Mouse (Mus musculus) myocyte (in vitro differentiated cells): ENCODE measurements around the gene Efna3. TPM values are rescaled to one million over a fixed set of nuclear protein-coding genes. Genes with fewer than 3 reads are reported as not detected.

Source experiments
- H3K27me3 ChIP-seq: one replicate; pipeline ENCODE4 v1.6.1; 2011; ENCODE audit not compliant: control insufficient read depth, insufficient read depth, insufficient read length
- H3K36me3 ChIP-seq: one replicate; pipeline ENCODE4 v1.6.1; 2011; ENCODE audit not compliant: control insufficient read depth, insufficient read depth
- H3K4me2 ChIP-seq: one replicate; pipeline ENCODE4 v1.6.1; 2011; ENCODE audit warnings: low read depth, control low read depth
- H3K4me3 ChIP-seq: one replicate; pipeline ENCODE4 v1.5.1; 2011; ENCODE audit warnings: mild to moderate bottlenecking, control low read depth, moderate library complexity
- H3K79me2 ChIP-seq: one replicate; pipeline ENCODE4 v1.6.1; 2011; ENCODE audit not compliant: control insufficient read depth, insufficient read depth
- H3ac ChIP-seq: one replicate; pipeline ENCODE4 v1.6.1; 2011; ENCODE audit not compliant: control insufficient read depth, insufficient read length
- CEBPB ChIP-seq: IDR thresholded peaks from 2 replicates; pipeline ENCODE4 v1.6.1; 2011; ENCODE audit warnings: mild to moderate bottlenecking, moderate library complexity; ENCODE audit not compliant: poor library complexity, insufficient read depth, severe bottlenecking
- E2F4 ChIP-seq: IDR thresholded peaks from one replicate; pipeline ENCODE4 v1.6.1; 2011; ENCODE audit warnings: mild to moderate bottlenecking, control low read depth, moderate library complexity; ENCODE audit not compliant: insufficient read depth
- MAX ChIP-seq: IDR thresholded peaks from one replicate; pipeline ENCODE4 v1.6.1; 2011; ENCODE audit warnings: low read depth, mild to moderate bottlenecking, control low read depth
- MYOD1 ChIP-seq, 3 experiments: IDR thresholded peaks; one replicate each; pipeline ENCODE4 v1.6.1; 2011; ENCODE audit warnings: control low read depth in 2 of 3, low read depth in 2 of 3, mild to moderate bottlenecking in 2 of 3, moderate library complexity in 1 of 3; ENCODE audit not compliant: insufficient read length in 2 of 3, control insufficient read depth in 1 of 3
- MYOG ChIP-seq, 3 experiments: IDR thresholded peaks; one replicate each; pipeline ENCODE4 v1.6.1; 2011; ENCODE audit warnings: control low read depth in 2 of 3, low read depth in 2 of 3, mild to moderate bottlenecking in 2 of 3; ENCODE audit not compliant: insufficient read length in 2 of 3, control insufficient read depth in 1 of 3, insufficient read depth in 1 of 3
- POLR2A ChIP-seq: IDR thresholded peaks from one replicate; pipeline ENCODE4 v1.6.1; 2011; ENCODE audit warnings: low read depth, mild to moderate bottlenecking, control low read depth, moderate library complexity; ENCODE audit not compliant: insufficient read length
- POLR2AphosphoS2 ChIP-seq: IDR thresholded peaks from one replicate; pipeline ENCODE4 v1.6.1; 2011; ENCODE audit warnings: low read depth, control low read depth; ENCODE audit not compliant: insufficient read length
- REST ChIP-seq: IDR thresholded peaks from one replicate; pipeline ENCODE4 v1.6.1; 2011; ENCODE audit warnings: mild to moderate bottlenecking, control low read depth, moderate library complexity; ENCODE audit not compliant: insufficient read depth, insufficient read length
- SRF ChIP-seq: IDR thresholded peaks from one replicate; pipeline ENCODE4 v1.6.1; 2011; ENCODE audit warnings: low read depth; ENCODE audit not compliant: control insufficient read depth, insufficient read length
- TCF12 ChIP-seq: IDR thresholded peaks from one replicate; pipeline ENCODE4 v1.6.1; 2011; ENCODE audit warnings: mild to moderate bottlenecking, control low read depth; ENCODE audit not compliant: poor library complexity, insufficient read depth, severe bottlenecking
- TCF3 ChIP-seq: IDR thresholded peaks from one replicate; pipeline ENCODE4 v1.6.1; 2011; ENCODE audit warnings: low read depth, control low read depth; ENCODE audit not compliant: insufficient read length
- USF1 ChIP-seq: IDR thresholded peaks from one replicate; pipeline ENCODE4 v1.6.1; 2011; ENCODE audit warnings: low read depth, mild to moderate bottlenecking, control low read depth, moderate library complexity
- polyA plus RNA-seq: library from polyadenylated mRNA; unstranded; fragments of >200 nt; fragmentation: generic; extraction: Trizol; gene quantifications from one replicate; pipeline ENCODE4 v1.2.1, GENCODE M21; 2012; ENCODE audit warnings: missing spikeins

Efna3 gene
- polyA plus RNA-seq, 1 experiment: 1.8 TPM

DNA sequence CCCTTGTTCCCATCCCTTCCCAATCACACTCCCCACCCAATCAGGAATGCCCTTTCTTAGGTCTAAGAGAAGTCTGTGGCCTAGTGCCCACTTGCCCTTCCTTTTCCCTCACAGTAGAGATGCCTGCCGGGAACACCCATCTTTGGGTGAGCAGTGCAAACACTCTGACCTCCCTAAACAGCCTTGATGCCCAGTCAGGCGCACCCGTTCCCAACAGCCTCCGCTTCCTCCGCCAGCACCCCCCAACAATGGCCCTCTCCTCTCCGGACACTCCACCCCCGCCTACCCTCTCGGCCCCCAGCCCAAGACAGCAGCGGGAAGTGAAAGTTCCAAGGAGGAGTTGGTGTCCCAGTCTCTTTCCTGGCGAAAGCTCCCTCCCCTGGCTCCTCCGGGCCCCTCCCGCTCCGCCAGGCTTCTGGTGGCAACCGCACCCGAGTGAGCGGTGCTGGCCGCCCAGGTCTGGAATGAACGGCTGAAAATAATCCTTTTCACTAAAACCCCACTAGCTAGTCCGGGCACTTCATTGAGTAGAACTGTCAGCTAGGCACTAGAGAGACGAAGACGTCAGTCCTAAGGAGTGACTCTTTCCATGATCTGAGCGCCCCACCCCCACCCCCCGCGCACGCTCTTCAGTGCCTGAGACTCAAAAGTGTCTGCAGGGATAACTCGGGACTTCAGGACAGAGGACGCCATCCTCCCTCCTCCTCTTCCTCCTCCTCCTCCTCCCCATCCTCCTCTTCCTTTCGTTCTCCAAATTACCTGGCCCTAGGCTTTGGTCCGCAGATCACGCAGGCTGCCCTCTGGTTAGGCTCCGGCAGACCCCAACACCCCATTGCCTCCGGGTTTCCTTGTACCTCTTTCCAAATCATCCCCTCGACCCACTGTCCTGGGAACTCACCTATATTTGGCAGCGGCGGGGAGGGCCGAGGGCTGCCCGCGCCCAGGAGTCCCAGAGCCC is 26.4 kb upstream of the Efna3 start:
- peak overlapping the region; percentile 92 for H3K4me2 ChIP-seq
- no peaks in the 10 kb centered on the region for H3K36me3 ChIP-seq
- peak overlapping the region; percentile 10 for H3ac ChIP-seq
- TF ChIP-seq TCF12 (no peak), SRF (no peak), E2F4 (no peak), MAX (no peak), TCF3 (no peak), MYOD1 (IDR thresholded peaks at IDR 0.05; ENCODE audit: control insufficient read depth in 1 of 3, insufficient read length in 2 of 3, low read depth in 2 of 3) (no peak), MYOG (IDR thresholded peaks at IDR 0.05; ENCODE audit: control insufficient read depth in 1 of 3, insufficient read depth in 1 of 3, insufficient read length in 2 of 3, low read depth in 2 of 3) (no peak), POLR2A (no peak), CEBPB (no peak), POLR2AphosphoS2 (no peak)
- no peaks in the 10 kb centered on the region for H3K79me2 ChIP-seq
- H3K27me3 ChIP-seq: no peaks in the 10 kb centered on the region
- peak overlapping the region; percentile 52 for H3K4me3 ChIP-seq

DNA sequence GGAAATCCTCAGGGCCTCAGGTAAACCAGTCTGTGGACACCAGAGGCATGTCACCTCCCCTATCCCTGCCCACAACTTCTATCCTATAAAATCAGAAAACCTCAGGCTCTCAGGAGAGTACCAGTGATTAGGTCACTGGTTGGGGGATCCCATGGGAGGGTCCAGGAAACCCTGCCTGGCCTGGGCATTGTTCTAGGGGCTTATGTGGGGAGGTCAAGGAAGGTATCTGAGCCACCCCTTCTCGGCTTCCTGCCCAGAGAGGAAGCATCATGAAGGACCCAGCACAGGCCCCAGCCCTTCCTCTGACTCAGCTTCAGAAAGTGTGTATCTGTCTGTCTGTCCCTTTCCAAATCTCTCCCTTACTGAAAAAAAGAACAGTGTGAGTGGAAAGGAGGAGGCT is 25.2 kb upstream of the Efna3 start:
- TF ChIP-seq E2F4: no peak
- no peak for TF ChIP-seq TCF3
- no peak for TF ChIP-seq CEBPB
- no peak for TF ChIP-seq TCF12
- no peak for TF ChIP-seq SRF
- TF ChIP-seq MYOG (IDR thresholded peaks at IDR 0.05; ENCODE audit: control insufficient read depth in 1 of 3, insufficient read depth in 1 of 3, insufficient read length in 2 of 3, low read depth in 2 of 3): no peak
- TF ChIP-seq MAX: no peak
- TF ChIP-seq USF1: no peak
- no peak for TF ChIP-seq POLR2AphosphoS2
- no peak for TF ChIP-seq REST
- TF ChIP-seq POLR2A: no peak
- no peak for TF ChIP-seq MYOD1 (IDR thresholded peaks at IDR 0.05; ENCODE audit: control insufficient read depth in 1 of 3, insufficient read length in 2 of 3, low read depth in 2 of 3)
- Histone ChIP-seq H3K36me3 (no peaks in the 10 kb centered on the region), H3ac (no peak overlapping the region), H3K27me3 (no peaks in the 10 kb centered on the region), H3K79me2 (no peaks in the 10 kb centered on the region), H3K4me3 (no peak overlapping the region), H3K4me2 (no peak overlapping the region)

DNA sequence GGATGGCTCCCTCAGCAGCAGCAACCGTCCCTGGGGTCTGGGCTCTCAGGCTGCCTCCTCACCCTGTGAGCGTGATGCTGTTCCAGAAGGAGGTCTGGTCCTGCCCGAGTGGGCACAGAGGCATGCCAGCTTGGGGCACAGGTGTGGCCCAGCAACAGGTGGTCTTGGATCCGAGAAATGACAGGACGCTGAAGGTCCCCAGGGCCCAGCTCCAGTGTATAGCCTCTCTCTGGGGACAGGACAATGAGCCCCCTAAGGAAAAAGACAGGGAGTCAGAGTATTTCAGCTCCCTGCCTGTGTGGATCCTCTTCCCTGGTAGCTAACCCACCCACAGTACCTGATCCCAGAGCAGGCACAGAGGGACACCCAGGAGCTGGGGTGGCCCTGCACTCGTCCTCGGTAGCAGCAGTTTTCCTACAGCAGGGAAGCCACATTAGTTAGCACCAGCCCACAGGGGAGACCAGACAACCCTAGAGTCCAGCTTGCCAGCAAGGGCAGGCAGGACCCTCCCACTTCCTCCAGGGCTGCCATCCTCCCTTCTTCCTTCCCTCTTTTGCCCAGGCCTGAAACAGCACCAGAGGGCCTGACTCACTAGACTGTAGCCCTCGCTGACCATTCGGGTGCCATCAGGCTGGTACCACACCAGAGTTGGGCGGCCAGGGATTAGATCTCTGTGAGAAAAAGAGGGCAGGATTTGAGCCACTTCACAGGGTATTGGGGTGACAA is 24.2 kb upstream of the Efna3 start:
- TF ChIP-seq TCF12 (no peak), TCF3 (no peak)
- H3K36me3 ChIP-seq: no peaks in the 10 kb centered on the region
- H3K4me2 ChIP-seq: no peak overlapping the region
- H3K27me3 ChIP-seq: no peaks in the 10 kb centered on the region
- H3K79me2 ChIP-seq: no peaks in the 10 kb centered on the region
- H3ac ChIP-seq: no peak overlapping the region
- no peak overlapping the region for H3K4me3 ChIP-seq

DNA sequence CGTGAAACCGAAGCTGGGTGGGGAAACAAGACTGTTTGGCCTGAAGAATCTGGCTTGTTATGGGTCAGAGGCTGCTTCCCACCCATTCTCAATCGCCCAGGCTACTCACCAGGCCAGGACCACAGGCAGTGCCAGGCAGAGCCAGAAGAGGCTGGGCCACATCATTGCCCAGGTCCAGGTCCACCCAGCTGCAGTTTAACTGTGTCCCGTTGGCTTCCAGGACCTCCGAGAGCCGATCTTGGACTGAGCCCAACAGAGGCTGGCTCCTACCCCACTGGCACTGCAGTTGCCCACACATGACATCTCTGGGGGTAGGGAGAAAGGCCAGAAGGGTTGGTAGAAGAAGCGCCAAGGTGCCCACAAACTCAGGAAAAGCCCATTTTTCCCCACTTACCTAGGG is 20.5 kb upstream of the Efna3 start:
- H3K4me3 ChIP-seq: no peak overlapping the region
- TF ChIP-seq POLR2AphosphoS2 (no peak), TCF12 (no peak), USF1 (no peak), POLR2A (no peak), MYOG (IDR thresholded peaks at IDR 0.05; ENCODE audit: control insufficient read depth in 1 of 3, insufficient read depth in 1 of 3, insufficient read length in 2 of 3, low read depth in 2 of 3) (no peak), MAX (no peak), MYOD1 (IDR thresholded peaks at IDR 0.05; ENCODE audit: control insufficient read depth in 1 of 3, insufficient read length in 2 of 3, low read depth in 2 of 3) (no peak), SRF (no peak), REST (no peak)
- no peaks in the 10 kb centered on the region for H3K27me3 ChIP-seq
- H3K79me2 ChIP-seq: no peaks in the 10 kb centered on the region
- H3K36me3 ChIP-seq: no peaks in the 10 kb centered on the region
- H3K4me2 ChIP-seq: no peak overlapping the region
- H3ac ChIP-seq: no peak overlapping the region

DNA sequence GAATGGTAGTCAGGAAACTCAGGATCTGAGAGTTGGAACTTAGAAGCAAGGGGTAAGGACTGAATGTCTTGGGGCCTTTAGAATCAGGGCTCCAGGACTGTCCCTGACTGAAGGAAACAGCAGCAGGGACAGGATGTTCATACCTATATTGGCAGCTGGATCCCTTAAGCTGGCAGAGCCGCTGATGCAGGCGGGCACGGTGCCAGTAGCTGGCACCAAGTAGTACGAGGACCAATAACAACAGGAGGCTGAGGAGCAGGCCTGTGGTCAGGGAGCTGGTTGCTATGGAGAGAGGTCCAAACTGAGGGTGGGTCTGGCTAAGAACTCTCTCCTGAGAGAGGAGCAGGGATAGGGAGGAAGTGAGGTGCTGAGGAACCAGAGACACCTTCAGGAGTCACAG is 19.0 kb upstream of the Efna3 start:
- Histone ChIP-seq H3K36me3 (no peaks in the 10 kb centered on the region), H3ac (no peak overlapping the region)
- TF ChIP-seq POLR2AphosphoS2 (no peak), SRF (no peak), E2F4 (no peak), TCF12 (no peak), MAX (no peak), POLR2A (no peak), CEBPB (no peak)

More for the DNA sequence above, 19.0 kb upstream of the Efna3 start:
- Histone ChIP-seq H3K4me2 (no peak overlapping the region), H3K79me2 (no peaks in the 10 kb centered on the region), H3K27me3 (no peaks in the 10 kb centered on the region), H3K4me3 (no peak overlapping the region)
